Mouse (Mus musculus) frontal cortex, postnatal 25 days (tissue): ENCODE results near the gene Aplp2.
A peak's percentile ranks its signal among the peaks of the same experiment; 100 is the strongest.
"Not testable (repeated sequence)": the region's sequence is repeated elsewhere in the genome, so short reads cannot be mapped to it uniquely, and the experiment has no call there.

Source experiments
- DNase-seq, 2 experiments: peaks; one replicate each; pipeline ENCODE4 v3.0.0; 2022; ENCODE audit warnings: low spot score in 2 of 2

Aplp2 gene

DNA sequence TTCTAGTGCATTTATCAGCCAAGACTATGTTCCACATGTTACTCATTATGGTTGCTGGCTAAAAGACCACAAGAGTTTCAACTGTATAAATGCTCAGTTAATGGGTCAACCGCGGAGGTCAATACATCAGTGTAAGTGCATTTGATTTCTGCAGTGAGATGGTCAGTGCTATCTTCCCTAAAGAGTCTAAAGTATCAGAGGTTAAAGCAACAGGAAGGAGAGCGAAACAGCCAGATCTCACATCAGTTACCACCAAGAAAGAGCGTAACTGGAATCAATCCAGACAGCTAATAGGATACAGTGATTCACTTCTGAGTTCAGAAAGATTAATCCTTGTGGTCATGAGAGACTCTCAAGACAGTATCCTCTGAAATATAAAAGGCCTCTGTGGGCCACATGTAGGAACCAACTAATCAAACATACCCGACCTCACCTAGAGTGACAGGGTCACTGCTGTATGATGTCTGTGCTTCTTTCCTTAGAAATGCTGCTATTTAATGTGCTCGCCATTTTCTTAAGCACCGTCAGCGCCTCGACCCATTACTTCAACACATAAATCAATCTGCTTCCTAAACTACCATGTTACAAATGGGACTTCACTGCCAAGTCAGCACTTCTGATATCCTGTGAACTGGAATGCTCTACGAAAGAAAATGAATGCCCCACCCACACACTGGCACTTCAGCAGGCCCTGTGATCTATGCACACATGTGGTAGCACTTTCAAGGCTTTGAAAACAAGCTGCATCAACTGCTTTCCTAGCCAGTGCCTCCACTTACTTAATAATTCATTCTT, 30.1 kb downstream of the Aplp2 start:
- no peak for DNase-seq

DNA sequence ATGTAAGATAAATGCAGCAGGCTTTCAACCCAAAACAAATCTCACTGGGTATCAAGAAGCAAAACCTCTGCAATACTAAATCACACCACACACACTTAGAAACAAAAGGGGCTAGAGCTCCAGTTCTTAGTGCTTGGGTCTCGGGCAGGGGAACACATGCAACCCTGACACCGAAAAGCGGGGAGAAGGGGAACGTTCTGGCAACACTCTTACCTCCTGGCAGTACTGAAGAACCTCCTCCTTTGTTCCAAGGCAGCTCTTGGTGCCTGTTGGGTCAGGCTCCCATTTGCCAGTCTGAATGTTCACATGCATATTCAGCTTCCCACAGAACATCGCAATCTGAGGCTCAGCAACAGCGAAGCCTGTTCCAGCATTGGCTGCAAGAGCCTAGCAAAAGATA, 33.9 kb downstream of the Aplp2 start:
- no peak for DNase-seq

DNA sequence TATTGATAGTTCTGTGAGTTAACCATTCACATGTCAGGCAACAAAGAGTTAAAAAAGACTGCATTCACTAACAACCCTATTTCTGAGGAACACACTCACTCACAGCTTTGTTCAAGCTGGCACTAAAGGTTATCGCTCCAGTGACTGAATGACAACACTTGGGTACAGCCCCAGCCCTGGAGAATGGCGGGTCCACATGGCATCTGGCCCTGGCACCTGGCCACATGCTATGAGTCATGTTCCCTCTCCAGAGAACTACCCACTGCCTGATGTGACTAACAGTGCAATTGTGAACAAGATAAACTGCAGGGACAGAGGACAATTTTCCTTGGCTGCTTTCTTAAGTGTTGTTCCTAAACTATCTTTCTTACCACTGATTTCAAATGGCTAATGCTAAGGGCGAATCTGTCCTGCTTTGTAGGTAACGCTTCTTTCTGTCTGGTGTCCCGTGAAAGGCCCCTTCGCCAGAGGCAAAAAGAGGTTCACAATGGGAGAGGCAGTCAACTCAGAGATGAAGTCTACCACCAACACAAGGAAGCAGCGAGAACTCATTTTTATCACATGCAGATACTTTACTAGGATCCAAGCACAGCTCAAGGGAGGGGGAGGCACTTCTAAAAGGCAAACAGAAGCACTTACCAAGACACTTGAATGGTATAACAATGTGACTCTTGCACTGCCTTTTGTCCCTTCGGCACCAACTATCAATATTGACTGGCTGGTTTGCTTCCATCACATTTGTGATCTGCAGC, 35.1 kb downstream of the Aplp2 start:
- DNase-seq, result peak; percentile 54 to 70

DNA sequence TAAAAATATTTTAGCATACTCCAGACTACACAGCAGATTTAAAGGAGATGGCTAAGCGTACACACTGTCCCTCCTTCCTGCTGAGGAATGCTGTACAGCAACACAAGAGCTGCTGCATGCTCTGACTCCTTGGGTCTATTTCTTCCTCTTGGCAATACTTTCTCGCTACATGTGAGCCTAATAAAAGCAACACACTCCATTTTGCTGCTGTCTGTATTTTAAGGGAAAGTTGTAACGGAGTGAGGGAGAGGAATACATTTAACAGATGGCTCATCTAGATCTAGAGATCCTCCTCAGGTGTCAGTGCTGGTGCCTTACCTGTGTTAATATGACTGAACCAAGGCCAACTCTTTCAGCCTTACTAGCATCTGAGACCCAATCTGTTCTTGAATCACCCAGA, 35.6 kb downstream of the Aplp2 start:
- DNase-seq, result no peak

DNA sequence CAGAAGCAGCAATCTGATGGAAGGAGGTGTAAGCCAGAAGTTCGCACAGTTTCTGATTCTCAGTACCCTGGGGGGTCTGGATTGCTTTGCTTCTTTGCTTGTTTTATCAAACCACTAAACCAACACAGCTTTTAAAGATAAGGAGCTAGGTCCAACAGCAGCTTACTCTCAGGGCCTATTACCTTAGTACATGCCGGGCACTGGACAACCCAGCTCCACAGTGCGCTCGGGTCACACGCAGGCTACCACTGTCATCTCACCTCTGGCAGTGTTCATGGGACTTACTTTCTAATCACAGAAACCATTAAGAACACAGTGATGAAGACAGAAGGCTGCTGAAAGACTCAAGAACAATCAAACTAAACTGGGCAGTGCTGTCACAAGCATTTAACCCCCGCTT, 36.3 kb downstream of the Aplp2 start:
- no peak for DNase-seq

DNA sequence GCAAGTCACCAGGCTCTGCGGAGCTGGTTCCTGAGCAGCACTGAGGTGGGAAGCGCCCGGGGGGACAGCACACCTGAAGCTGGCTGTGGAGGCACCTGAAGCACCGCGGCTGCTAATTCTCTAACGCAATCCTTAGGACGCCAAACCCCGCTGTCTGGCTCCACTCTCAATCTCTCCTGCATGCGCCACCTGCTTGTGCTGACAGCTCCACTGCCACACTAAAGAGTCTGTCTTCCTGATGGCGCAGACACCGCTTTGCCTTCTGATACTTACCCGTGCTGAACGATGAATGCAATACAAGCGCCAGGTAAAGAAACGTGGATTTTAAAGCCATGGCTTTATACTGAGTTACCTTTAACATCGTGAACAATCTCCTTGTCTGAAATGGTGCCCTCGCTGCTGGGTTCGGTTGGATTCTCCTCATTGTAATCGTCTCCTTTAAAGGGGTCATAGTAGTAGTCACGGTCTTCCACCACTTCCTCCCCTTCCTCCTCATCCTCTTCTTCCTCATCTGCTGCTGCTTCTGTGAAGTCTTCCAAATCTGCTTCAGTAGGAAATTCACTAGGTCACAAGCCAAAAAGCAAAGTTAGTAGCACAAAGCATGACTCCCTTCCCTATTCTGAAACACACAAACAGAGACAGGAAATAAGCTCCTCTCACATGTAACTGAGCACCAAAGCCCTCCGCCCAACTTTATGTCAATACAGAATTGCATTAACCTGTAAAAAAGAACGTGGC, 43.1 kb downstream of the Aplp2 start:
- no peak for DNase-seq

DNA sequence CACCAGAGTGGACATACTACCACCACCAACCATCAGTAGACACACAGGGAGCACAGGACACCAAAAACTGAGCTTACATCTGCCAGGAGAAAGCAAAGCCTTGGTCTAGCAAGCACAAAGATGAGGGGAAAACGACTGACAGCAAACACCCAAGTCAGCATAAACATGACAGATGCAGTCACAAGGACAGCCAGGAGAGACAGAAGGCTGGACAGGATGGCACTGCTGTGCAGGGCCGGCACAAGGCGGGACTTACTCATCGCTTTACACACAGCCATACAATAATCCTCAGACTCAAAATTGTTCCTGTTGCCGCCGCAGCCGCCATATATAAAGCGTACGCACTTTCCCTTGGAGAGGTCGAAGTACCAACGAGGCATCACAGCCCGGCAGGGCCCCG, 44.3 kb downstream of the Aplp2 start:
- no peak for DNase-seq

DNA sequence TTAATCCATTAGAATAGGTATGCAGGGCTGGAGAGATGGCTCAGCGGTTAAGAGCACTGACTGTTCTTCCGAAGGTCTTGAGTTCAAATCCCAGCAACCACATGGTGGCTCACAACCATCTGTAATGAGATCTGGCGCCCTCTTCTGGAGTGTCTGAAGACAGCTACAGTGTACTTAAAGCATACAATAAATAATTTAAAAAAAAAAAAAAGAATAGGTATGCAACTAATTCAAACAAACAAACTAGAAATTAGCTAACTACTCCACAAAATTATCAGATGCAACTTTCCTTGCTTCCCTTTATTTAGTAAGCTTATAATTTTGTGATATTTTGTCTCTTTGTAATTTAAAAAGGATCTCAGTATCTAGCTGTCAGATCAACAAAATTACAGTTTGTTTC, 46.1 kb downstream of the Aplp2 start:
- not testable (repeated sequence) for DNase-seq

DNA sequence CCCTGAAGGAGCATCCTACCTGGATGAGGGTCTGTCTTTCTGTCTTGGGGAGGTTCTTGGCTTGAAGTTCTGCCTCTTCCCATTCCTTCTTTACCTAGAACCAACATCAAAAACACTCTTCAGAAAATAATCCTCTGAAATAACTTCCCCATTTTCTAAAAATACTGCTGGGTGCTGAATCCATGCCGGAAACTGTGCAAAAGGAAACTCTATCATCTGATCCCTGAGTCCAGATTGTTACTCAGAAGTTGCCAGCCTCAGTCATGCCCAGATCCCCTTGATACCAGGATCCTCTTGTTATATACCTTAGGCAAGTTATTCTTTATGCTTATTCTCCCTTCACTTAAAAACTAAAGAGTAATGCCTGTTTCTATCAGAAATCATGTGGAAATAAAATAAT, 48.3 kb downstream of the Aplp2 start:
- DNase-seq, result no peak

DNA sequence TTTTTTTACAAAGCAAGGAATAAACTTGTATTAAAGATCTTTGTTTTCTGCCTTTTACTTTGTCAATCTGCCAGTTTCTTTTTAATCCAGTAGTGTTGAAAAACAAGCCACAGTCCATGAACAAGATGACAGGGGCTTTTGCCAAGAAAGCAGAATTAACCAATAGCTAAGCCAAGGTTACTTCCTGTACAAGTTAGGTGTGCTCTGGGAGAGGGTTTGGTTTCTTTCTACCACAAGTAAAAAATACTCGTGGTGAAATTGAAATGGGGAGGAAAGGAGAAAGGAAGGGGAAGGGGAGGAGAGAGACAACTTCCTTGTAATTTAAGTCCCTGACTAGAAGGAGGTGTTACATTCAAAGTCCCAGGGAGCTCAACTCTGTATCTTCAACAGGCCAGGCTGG, 48.7 kb downstream of the Aplp2 start:
- DNase-seq, result no peak

DNA sequence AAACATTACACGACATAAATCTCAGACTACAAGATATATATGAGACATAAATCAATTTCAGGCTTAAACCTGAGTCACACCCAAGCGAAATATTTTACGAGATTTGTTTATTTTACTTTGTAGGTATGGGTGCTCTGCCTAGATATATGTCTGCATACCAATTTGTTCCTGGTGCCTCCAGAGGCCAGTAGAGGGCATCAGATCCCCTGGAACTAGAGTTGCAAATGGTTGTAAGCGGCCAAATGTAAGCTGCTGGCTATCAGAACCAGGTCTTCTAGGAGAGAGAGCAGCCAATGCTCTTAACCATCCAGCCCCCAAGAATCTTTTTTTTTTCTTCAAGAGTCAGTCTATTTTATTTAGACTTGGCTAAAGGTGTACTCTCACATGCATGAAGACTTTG, 51.7 kb downstream of the Aplp2 start:
- no peak for DNase-seq

DNA sequence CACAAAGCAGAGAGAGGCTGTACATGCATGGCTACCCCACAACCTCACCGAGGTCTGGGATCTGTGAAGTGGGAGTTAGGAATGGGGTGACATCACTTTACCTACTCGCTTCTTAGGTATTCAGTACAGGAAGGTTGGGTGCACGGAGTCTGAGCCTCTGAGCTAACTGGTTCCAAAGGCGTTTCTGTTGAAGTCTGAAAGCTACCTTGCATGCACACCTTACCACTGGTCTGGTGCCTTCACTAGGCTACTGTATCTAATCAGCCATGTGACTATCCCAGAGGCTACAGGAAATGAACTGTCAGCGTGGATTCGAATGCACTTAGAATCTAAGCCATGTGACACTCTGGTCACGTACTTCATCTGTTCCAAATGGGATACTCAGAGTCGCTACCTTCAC, 55.0 kb downstream of the Aplp2 start:
- no peak for DNase-seq

DNA sequence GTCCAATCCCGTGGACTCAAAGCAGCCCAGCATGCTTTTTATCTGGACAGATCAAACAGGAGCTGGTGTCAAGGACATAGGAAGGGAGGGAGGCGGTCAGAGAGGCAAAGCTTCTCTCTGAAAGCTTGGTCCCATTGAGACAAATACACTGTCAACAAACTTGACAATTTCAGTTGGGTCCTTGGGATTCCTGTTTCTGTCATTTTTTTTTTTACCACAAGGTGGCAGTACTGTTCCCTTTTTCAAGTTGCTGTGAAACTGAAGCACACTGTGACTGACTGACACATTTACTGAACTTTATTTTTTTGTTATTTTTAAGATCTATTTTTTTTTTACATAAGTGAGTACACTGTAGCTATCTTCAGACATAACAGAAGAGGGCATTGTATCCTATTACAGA, 60.6 kb downstream of the Aplp2 start:
- no peak for DNase-seq

DNA sequence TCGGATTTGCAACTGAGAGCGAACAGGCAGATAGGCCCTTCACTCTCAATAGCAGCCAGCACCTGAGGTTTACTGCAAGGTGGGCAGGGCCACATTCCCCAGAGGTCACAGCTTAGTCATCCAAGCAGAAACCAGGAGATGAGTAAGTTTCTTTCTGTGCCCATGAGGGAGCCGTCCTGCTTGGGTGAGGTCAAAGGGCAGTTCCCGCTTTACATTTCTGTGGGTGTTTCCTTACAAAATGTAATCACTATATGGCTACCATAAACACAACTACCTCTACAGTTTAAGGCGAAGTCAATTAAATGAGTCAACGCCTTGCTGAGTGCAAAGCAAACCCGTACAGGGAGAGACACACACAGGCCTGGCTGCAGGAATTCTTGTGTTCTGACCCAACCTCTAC, 63.5 kb downstream of the Aplp2 start:
- no peak for DNase-seq

DNA sequence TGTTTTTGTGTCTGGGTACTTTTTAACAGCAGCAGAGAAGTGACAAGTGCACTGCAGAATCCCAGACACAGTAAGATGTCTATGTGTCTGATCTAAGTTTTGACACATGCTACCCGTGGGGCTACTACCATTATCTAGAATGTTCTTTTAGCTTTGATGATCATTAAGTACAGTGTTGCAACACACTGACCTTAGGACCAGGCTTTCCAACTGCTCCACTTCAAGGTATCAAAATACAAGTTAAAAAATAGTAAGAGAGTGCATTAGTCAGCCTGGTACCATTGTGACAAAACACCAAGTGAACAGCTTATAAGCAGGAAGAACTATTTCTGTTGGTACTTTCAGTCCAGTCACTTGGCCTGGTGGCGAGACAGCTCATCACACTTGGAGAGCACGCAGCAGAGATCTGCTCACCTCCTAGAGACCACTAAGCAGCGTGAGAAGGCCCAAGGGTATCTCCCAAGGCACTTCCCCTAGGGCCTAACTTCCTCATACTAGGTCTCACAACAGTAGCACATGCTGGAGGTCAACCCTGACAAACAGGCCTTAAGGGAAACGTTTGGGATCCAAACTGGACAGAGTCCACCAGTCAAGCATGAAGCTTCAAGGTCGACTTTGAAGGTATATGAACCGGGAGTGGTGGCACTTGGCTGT, 66.2 kb downstream of the Aplp2 start:
- no peak for DNase-seq

DNA sequence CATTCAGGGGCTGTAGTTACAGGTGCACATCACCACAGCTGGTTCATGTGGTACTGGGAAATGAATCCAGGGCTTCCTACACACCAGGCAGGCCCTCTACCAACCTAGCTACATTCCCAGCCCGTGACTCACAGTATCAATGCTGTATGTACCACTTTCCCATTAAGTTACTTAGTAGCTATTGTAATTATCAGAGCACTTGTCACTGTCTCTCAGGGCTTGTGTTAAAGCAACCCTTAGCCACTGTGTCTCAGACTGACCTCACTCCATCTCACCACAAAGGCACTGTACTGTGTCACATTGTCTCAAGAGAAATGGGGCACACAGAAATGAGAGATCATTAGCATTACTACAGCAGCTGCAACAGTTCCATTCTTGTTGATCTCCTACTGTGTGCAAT, 68.7 kb downstream of the Aplp2 start:
- no peak for DNase-seq

DNA sequence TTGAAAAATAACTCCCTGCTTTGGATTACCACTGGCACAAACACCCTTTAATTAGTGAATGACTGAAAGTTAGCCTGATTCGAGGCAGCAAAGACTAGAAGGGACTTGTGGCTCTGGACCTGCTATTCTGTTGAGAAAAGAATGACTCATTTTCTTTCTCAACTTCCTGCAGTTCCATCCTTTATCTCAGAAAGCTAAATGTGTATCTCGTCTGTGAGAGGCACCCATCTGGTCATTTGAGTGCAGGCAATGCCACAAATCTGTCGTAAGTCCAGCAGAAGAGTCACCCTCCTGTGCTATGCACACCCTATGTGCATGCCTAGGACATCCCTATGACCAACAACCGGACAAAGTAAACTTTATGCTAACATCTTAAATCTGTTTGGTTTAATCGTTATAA, 78.5 kb downstream of the Aplp2 start:
- DNase-seq, result no peak

DNA sequence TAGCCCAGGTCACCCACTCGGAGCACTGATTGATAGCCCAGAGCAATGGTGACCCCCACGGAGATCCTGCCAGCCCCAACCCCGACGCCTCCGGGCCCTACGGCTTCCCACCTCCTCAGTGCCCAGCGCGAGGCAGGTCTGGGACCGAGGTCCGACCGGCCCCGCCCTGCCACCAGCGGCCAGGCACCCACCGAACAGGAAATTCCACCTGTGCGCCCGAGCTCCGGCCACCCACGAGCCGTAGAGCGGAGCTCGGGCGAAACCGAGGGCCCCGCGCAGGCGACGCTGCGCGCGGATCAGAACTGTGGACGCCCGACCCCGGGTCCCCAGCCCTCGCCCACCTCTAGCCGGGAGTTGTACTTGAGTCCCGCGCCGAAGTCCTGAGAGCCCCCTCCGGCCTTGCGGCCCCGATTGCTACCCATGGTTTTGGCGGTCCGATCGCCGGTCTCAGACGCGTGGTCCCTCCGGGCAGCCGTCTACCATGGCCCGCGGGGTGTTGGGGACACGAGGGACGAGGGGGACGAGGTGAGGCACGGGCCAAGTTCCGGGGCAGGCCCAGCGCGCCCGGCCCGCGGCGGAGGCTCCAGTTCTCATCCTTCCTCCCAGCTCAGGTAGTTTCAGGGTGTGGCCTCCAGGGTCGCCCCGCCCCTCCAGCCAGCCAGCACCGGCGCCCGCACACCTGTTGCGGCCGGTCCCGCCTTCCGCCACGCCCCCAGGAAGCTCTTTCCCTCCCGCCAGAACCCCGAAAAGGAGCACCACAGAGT, 80.2 kb downstream of the Aplp2 start, which contains the start of gene St14:
Gene St14 (minus strand): TSS at position 649 of the 764 bp plus-strand sequence.
- no peak for DNase-seq

DNA sequence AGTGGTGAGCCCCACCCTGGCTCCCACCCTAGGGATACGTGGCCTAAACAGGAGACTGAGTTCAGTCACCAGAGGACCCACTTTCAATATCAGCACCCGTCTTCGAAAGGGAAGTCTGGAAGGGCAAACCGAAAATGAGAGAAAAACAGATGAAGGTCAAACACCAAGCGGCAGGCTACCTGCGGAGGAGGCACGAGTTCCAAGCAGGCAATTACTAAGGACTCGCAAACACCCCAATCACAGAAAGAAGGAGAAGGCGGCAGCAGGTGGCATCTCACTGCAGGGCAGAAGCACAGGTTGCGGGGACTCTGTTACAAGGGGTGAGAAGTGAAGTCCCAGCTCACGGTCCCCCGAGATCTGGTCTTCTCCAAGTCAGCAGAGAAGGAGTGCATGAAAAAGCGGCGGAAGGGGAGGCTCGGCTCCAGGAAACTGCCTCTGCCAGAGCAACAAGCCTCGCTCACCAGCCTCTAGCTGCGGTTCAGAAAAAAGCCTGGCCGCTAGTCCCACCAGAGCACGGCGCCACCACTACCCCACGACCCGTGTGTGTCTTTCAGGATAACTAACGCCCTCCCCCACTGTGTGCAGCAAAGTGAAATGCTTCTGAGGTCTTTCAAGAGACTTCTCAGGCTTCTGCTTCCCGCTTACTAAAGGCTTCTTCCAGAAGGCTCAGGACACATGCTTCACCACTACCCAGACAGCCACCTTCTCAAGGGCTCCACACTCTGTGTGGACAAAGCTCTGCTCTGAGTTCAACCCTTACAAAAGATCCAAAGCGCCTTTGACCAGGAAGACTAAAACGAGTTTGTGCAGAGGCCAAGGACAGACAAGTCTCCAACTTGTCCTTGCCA, 81.0 kb downstream of the Aplp2 start:
- DNase-seq, result no peak

DNA sequence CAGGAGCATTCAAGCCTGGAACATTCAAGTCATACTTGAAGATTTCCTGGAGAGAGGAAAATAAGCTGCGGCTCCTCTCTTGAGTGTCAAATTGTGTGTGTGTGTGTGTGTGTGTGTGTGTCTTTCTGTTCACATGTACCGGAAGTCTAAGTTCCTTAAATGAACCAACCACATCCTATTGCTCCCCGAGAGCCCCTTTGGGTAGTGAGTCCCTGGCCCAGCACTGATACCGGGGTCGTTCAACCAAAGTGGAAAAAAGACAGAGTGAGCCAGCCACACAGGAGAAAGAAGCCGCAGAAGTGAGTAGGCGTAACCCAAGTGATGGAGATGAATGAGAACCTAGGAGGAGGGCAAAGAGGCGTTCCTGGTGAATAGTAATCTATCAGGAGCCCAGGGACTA, 81.7 kb downstream of the Aplp2 start:
- no peak for DNase-seq
